Mouse (Mus musculus): ENCODE results near the gene Armc5. TPM values are rescaled to one million over a fixed set of nuclear protein-coding genes. Genes with fewer than 3 reads are reported as not detected.

Armc5 gene
- polyA plus RNA-seq, 1 experiment from 2014 or later: 14.7 TPM

- H3K36me3 ChIP-seq: peaks cover 21% of the 10 kb centered on the region
- H3K9ac ChIP-seq: no peak overlapping the region
- no peaks in the 10 kb centered on the region for H3K4me1 ChIP-seq (replicated peaks)
- H3K4me2 ChIP-seq: no peak overlapping the region
- 61% methylated on average over 13 of the region's 13 CpGs for WGBS
- H3K4me3 ChIP-seq: no peak overlapping the region
- no peaks in the 10 kb centered on the region for H3K27me3 ChIP-seq
- no peak for ATAC-seq (ENCODE audit: low FRiP score, low read depth)
- no peak overlapping the region for H3K27ac ChIP-seq (replicated peaks)
- H3K9me3 ChIP-seq: no peaks in the 10 kb centered on the region
Observed at GRCm38 (mm10) chr7:128270431-128270850, 33.3 kb downstream of the Armc5 start.

- Histone ChIP-seq H3K4me3 (no peak overlapping the region), H3K27me3 (no peaks in the 10 kb centered on the region), H3K4me1 (replicated peaks) (no peaks in the 10 kb centered on the region), H3K4me2 (no peak overlapping the region), H3K36me3 (peaks cover 29% of the 10 kb centered on the region), H3K9ac (no peak overlapping the region), H3K9me3 (no peaks in the 10 kb centered on the region), H3K27ac (replicated peaks) (no peak overlapping the region)
- ATAC-seq (ENCODE audit: low FRiP score, low read depth): no peak
- WGBS: 99% methylated on average over 9 of the region's 9 CpGs
Observed at GRCm38 (mm10) chr7:128271496-128271895, 34.4 kb downstream of the Armc5 start.

- no peak overlapping the region for H3K4me3 ChIP-seq
- H3K4me2 ChIP-seq: no peak overlapping the region
- no peaks in the 10 kb centered on the region for H3K9me3 ChIP-seq
- H3K27me3 ChIP-seq: no peaks in the 10 kb centered on the region
- no peaks in the 10 kb centered on the region for H3K4me1 ChIP-seq (replicated peaks)
- no peak for ATAC-seq (ENCODE audit: low FRiP score, low read depth)
- H3K27ac ChIP-seq (replicated peaks): no peak overlapping the region
- 94% methylated on average over 6 of the region's 6 CpGs for WGBS
- no peak overlapping the region for H3K9ac ChIP-seq
- H3K36me3 ChIP-seq: peaks cover 35% of the 10 kb centered on the region
Observed at GRCm38 (mm10) chr7:128276051-128276450, 38.9 kb downstream of the Armc5 start.

GRCm38 (mm10) chr7:128279750-128280149 lies 42.6 kb downstream of the Armc5 start:
- WGBS: 87% methylated on average over 4 of the region's 4 CpGs
- ATAC-seq (ENCODE audit: low FRiP score, low read depth): no peak
- Histone ChIP-seq H3K9me3 (no peaks in the 10 kb centered on the region), H3K27ac (replicated peaks) (no peak overlapping the region), H3K36me3 (peaks cover 19% of the 10 kb centered on the region), H3K4me2 (no peak overlapping the region), H3K4me1 (replicated peaks) (0 out of 2 replicates have a peak, but pooled peaks cover 3% of the 10 kb centered on the region), H3K9ac (no peak overlapping the region), H3K27me3 (no peaks in the 10 kb centered on the region), H3K4me3 (no peak overlapping the region)

GRCm38 (mm10) chr7:128281765-128282164 lies 44.6 kb downstream of the Armc5 start:
- H3K4me2 ChIP-seq: no peak overlapping the region
- no peak overlapping the region for H3K27ac ChIP-seq (replicated peaks)
- no peak overlapping the region for H3K9ac ChIP-seq
- 0 out of 2 replicates have a peak, but pooled peaks cover 3% of the 10 kb centered on the region for H3K4me1 ChIP-seq (replicated peaks)
- H3K36me3 ChIP-seq: 0 out of 2 replicates have a peak, but pooled peaks cover 7% of the 10 kb centered on the region
- no peak for ATAC-seq (ENCODE audit: low FRiP score, low read depth)
- H3K27me3 ChIP-seq: no peaks in the 10 kb centered on the region
- no peaks in the 10 kb centered on the region for H3K9me3 ChIP-seq
- no peak overlapping the region for H3K4me3 ChIP-seq
- 82% methylated on average over 11 of the region's 11 CpGs for WGBS

GRCm38 (mm10) chr7:128282532-128283244 lies 45.5 kb downstream of the Armc5 start:
- Histone ChIP-seq H3K9ac (no peak overlapping the region), H3K27ac (replicated peaks) (no peak overlapping the region), H3K27me3 (no peaks in the 10 kb centered on the region), H3K4me3 (no peak overlapping the region), H3K4me1 (replicated peaks) (0 out of 2 replicates have a peak, but pooled peaks cover 3% of the 10 kb centered on the region), H3K36me3 (peaks cover 14% of the 10 kb centered on the region; the same call in 1 of the 2 replicates), H3K9me3 (no peaks in the 10 kb centered on the region), H3K4me2 (no peak overlapping the region)
- no peak for ATAC-seq (ENCODE audit: low FRiP score, low read depth)
- WGBS: 14% methylated on average over 7 of the region's 7 CpGs

- 47% methylated on average over 5 of the region's 5 CpGs for WGBS
- Histone ChIP-seq H3K4me3 (no peak overlapping the region), H3K4me2 (no peak overlapping the region), H3K27ac (replicated peaks) (no peak overlapping the region), H3K4me1 (replicated peaks) (0 out of 2 replicates have a peak, but pooled peaks cover 3% of the 10 kb centered on the region), H3K9ac (no peak overlapping the region), H3K27me3 (no peaks in the 10 kb centered on the region), H3K9me3 (no peaks in the 10 kb centered on the region), H3K36me3 (peaks cover 10% of the 10 kb centered on the region)
- ATAC-seq (ENCODE audit: low FRiP score, low read depth): no peak
Observed at GRCm38 (mm10) chr7:128284047-128284446, 46.9 kb downstream of the Armc5 start.

- Histone ChIP-seq H3K27ac (replicated peaks) (no peak overlapping the region), H3K4me2 (no peak overlapping the region), H3K27me3 (no peaks in the 10 kb centered on the region), H3K9me3 (no peaks in the 10 kb centered on the region), H3K9ac (no peak overlapping the region), H3K4me3 (no peak overlapping the region), H3K36me3 (peaks cover 10% of the 10 kb centered on the region), H3K4me1 (replicated peaks) (0 out of 2 replicates have a peak, but pooled peaks cover 3% of the 10 kb centered on the region)
- WGBS: 89% methylated on average over 8 of the region's 8 CpGs
- no peak for ATAC-seq (ENCODE audit: low FRiP score, low read depth)
Observed at GRCm38 (mm10) chr7:128285060-128285459, 47.9 kb downstream of the Armc5 start.

GRCm38 (mm10) chr7:128288923-128289544 lies 51.9 kb downstream of the Armc5 start:
- no peak for ATAC-seq (ENCODE audit: low FRiP score, low read depth)
- no peak overlapping the region for H3K27ac ChIP-seq (replicated peaks)
- 0 out of 2 replicates have a peak, but pooled peaks cover 2% of the 10 kb centered on the region for H3K4me1 ChIP-seq (replicated peaks)
- H3K9ac ChIP-seq: no peak overlapping the region
- 16% methylated on average over 9 of the region's 9 CpGs for WGBS
- no peaks in the 10 kb centered on the region for H3K9me3 ChIP-seq
- no peak overlapping the region for H3K4me2 ChIP-seq
- peaks cover 16% of the 10 kb centered on the region for H3K36me3 ChIP-seq
- no peaks in the 10 kb centered on the region for H3K27me3 ChIP-seq
- no peak overlapping the region for H3K4me3 ChIP-seq

Small RNAs within 50 kb of the gene (microRNA-seq; reads per million reads assigned to microRNA genes)
- gene Mir3103: 0.65 reads per million

Other genes with a start within 250 kb of the Armc5 start
- 6.7 and 10.3 TPM in 2 replicates for gene Pycard, start 243.5 kb upstream of the Armc5 start, polyA plus RNA-seq (2015; fragmentation: Nextera tagmentation; extraction: Ambion mirVana)
- gene Trim72, start 233.4 kb upstream of the Armc5 start, polyA plus RNA-seq (2015; fragmentation: Nextera tagmentation; extraction: Ambion mirVana): not detected in 2 replicates
- gene Itgam, start 174.7 kb upstream of the Armc5 start, polyA plus RNA-seq (2015; fragmentation: Nextera tagmentation; extraction: Ambion mirVana): 1.1 and 1.2 TPM in 2 replicates
- not detected in 2 replicates for gene Gm49368, start 174.7 kb upstream of the Armc5 start, polyA plus RNA-seq (2015; fragmentation: Nextera tagmentation; extraction: Ambion mirVana)
- gene Itgax, start 107.8 kb upstream of the Armc5 start, polyA plus RNA-seq (2015; fragmentation: Nextera tagmentation; extraction: Ambion mirVana): 0.18 TPM in 1 of 2 replicates, not detected in the other
- not detected in 2 replicates for gene Itgad, start 83.0 kb upstream of the Armc5 start, polyA plus RNA-seq (2015; fragmentation: Nextera tagmentation; extraction: Ambion mirVana)
- gene Cox6a2, start 31.0 kb upstream of the Armc5 start, polyA plus RNA-seq (2015; fragmentation: Nextera tagmentation; extraction: Ambion mirVana): 0.31 and 0.50 TPM in 2 replicates
- gene 9130023H24Rik, start 689 bp downstream of the Armc5 start, polyA plus RNA-seq (2015; fragmentation: Nextera tagmentation; extraction: Ambion mirVana): 7.4 and 8.0 TPM in 2 replicates
- 27.8 and 28.2 TPM in 2 replicates for gene Tgfb1i1, start 9.5 kb downstream of the Armc5 start, polyA plus RNA-seq (2015; fragmentation: Nextera tagmentation; extraction: Ambion mirVana)
- gene Slc5a2, start 28.3 kb downstream of the Armc5 start, polyA plus RNA-seq (2015; fragmentation: Nextera tagmentation; extraction: Ambion mirVana): 0.29 TPM in 1 of 2 replicates, not detected in the other
- 23.4 and 27.6 TPM in 2 replicates for gene BC017158, start 60.8 kb downstream of the Armc5 start, polyA plus RNA-seq (2015; fragmentation: Nextera tagmentation; extraction: Ambion mirVana)
- gene Rgs10, start 181.4 kb downstream of the Armc5 start, polyA plus RNA-seq (2015; fragmentation: Nextera tagmentation; extraction: Ambion mirVana): 58.9 and 59.3 TPM in 2 replicates
- gene Tial1, start 224.4 kb downstream of the Armc5 start, polyA plus RNA-seq (2015; fragmentation: Nextera tagmentation; extraction: Ambion mirVana): 23.2 and 25.3 TPM in 2 replicates